Mouse (Mus musculus): ENCODE measurements at regions not wholly inside any gene's neighbourhood (a gene's known extent, or its start where the extent isn't known, plus 50 kb on each side); places are given as distances from the start of the nearest gene placed in this dataset.
"Not testable (repeated sequence)": the region's sequence is repeated elsewhere in the genome, so short reads cannot be mapped to it uniquely, and the experiment has no call there.

DNA sequence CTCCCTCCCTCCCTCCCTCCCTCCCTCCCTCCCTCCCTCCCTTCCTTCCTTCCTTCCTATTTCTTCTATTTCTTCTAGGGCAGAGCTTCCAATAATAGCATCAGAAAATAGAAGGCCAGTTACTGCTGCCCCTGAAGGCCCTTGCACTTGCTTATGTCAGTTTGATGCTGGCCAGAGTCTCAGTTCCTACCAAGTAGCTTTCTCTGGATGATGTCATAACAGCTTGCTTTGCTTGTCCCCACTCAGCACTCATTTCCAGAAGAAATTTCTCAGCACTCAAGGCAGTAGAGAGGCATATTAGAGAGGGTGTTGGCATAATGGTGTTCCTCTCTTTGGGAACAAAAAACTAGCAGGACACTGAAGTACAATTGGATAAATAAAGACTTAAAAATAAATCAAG is 811.6 kb upstream of the 4930444P10Rik start:
- in situ Hi-C loops (cut with MboI, MseI), result no loop called here

DNA sequence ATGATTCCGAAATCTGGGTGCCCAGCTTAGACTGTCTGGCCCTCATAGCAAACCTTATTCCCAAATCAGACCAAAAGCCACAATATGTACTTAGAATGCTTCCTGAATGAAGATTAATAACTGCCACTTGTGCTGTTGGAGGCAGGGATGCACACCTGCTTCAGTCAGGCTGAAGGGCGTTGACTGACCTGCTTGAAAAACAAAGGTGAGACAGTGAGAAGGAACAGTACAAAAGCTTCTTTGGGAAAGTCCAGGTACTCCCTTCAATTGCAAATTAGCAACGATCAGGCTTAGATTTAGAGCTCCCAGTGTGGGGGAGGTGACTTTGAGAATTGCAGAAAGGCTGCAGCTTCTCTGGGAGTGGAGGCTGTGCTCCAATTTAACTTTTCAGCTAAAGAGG is 775.3 kb upstream of the 4930444P10Rik start:
- in situ Hi-C loops (cut with MboI, MseI), result not testable (repeated sequence)

DNA sequence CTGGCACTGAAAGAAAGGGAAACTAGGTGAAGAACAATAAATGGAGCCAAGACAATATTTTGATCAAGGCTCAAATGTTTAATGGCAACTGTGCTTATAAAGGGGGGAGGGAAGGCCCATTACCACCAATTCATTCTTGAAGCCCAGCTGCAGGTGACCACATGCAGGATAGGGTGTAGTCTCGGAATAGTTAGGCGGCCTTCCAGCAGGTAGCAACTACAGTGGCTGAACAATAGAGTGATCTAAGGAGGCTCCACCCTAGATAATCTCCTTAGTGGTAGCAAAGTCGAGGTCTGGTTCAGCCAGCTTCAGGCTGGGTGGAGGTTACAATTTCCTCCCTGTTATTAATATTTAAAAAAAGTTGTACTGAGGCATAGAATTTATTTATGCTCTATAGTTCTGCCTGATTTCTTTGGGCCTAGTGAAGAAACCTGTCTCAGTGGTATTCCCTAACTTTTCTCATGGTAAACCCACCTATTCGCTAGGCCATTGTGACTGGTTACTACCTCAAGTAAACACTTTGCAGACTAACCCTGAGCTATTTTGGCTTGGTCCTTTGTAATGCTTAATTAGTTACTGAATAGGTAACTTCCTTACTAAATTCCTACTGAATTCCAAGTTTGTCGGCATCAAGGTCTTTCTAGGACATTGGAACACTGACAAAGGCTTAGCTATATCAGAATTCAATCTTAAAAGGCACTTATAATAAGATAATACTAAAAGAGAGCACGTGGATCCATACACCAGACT is 774.1 kb upstream of the 4930444P10Rik start:
- in situ Hi-C loops (cut with MboI, MseI), result not testable (repeated sequence)

DNA sequence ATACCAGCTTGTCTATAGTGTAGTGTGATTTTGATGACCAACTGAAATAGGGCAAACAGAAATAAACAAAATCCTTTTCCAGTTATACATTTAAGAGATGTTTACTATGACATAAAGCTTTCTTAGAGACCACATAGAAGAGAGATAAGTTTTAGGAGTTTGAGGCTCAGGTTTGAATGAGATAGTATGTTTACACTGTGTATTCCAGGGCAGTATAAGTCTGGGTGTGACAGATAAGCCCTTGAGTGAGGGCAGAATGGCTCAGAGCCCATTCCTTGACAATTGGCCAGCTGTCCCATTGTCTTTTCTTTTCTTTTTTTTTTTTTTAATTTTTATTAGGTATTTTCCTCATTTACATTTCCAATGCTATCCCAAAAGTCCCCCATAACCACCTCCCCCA is 744.0 kb upstream of the 4930444P10Rik start:
- in situ Hi-C loops (cut with MboI, MseI), result no loop called here

DNA sequence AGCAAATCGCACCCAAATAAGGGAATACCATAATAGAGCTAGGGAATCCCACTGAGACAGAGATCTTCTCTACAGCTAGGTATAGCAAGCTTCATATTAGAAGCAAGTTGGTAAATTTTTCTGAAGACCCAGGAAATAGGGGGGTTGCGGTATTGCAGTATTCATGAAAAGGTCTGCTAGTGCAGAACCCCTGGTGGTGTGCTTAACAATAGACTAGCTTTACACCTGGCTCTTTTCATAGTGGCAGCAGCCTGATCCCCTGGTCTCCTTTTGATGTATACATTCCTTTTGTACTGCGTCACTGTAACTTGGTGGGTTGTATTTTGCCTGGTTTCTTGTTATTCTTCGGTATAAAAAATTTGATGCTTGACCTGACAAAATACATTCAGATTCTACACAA is 731.6 kb upstream of the 4930444P10Rik start:
- in situ Hi-C loops (cut with MboI, MseI), result loop anchor here (25.0 kb wide), 1 partner anchor 1987 kb away; no protein-coding TSS in a partner anchor

DNA sequence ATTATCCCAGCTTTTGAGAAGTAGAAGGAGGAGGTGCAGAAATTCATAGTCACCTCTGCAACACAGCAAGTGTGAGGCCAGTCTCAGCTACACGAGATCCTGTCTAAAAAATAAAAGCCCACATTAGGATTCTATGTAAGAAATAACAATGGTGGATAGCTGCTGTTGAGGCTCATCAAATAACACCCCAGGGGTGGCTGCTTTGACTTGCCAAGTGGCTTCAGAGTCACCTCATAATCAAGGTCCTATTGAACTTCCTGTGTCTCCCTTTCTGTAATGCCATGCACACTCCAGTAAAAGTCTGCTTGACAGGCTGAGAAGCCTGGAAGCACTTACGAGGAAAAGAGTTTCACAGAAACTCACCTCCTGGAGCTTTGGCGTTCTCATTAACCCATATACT is 730.9 kb upstream of the 4930444P10Rik start:
- in situ Hi-C loops (cut with MboI, MseI), result loop anchor here (25.0 kb wide), 1 partner anchor 1987 kb away; no protein-coding TSS in a partner anchor

DNA sequence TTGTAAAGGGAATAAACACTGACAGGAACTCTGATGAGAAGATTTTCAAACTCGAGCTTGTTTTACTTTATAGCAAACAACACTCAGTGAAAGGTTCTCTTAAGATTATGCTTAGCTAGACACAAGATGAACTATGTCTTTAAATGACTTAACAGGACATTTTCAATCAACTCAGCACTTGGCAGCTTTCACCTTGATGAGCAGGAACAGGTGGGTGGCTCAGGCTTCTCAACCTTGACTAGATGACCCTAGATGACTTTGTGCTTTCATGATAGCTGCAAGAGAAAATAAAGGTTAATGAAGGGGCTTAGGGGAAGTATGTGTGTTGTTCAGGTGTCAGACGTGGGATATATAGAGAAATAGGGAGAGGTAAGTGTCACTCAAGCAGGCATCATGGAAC is 728.1 kb upstream of the 4930444P10Rik start:
- in situ Hi-C loops (cut with MboI, MseI), result loop anchor here (25.0 kb wide), 1 partner anchor 1984 kb away; no protein-coding TSS in a partner anchor

DNA sequence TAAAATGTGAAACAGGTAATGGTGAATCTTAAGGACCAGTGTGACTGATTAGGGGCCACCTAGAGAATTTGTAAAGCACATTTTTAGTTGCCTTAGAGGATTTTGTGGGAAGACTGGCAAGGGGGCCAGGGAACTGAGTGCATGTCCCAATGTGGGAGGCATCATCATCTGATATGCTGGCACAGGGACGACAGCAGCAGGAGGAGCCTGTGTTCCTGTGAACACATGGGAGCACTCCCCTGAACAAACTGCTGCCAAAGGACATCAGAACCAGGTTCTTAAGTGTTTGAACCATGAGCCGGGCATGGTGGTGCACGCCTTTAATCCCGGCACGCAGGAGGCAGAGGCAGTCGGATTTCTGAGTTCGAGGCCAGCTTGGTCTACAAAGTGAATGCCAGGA is 723.4 kb upstream of the 4930444P10Rik start:
- in situ Hi-C loops (cut with MboI, MseI), result loop anchor here (25.0 kb wide), 1 partner anchor 1979 kb away; no protein-coding TSS in a partner anchor

DNA sequence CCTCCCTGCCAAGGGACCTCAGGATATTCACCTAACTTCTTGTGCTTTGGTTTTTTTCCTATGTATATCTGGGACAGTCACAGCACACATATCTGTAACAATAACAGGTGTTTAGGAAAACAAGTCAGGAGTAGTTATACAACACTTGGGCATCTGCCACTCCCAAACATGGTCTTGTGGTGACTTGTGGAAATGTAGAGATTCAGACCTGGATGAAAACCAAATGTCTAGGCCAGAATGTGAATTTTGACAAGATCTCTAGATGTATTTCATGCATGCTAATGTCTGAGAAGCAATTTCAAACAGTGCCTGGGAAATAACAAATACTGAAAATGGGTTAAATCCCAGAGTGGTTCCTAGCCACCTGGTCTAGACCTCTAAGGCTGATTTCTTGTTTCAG is 722.6 kb upstream of the 4930444P10Rik start:
- in situ Hi-C loops (cut with MboI, MseI), result loop anchor here (25.0 kb wide), 1 partner anchor 1978 kb away; no protein-coding TSS in a partner anchor

DNA sequence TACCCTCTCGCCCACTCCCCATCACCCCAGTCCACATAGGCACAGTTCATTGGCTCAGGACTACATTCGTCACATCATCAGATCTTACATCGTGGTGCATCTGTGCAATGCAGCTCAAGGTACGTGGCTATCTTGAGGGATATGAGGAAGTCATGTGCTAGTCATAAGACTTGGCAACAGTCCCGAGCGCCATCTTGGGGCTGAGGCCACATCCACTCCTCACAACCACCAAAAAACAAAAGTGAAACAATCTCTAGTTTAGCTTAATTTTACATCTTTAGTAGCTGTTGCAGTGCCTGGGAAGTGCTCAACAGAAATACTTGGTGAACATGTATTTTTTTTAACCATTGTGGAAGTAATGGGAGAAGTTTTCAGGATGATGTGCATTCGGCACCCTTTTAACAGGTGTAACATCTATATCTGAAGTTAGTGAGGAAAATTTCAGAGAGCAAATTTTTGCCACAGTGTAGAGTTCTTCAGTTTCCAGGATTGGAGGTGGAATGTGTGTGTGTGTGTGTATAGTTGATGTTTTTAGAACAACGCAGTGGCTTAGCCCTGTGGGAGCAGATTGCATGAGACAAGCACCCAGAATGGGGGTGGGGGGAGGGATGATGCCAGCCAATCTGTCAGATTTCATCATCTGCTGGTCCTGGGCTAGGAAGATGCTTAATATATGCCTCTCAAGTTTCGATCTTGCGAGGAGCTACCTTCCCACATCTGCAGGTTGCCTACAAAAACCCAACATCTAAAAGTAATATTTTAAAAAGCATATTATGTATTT is 716.4 kb upstream of the 4930444P10Rik start:
- in situ Hi-C loops (cut with MboI, MseI), result loop anchor here (25.0 kb wide), 1 partner anchor 1972 kb away; no protein-coding TSS in a partner anchor

DNA sequence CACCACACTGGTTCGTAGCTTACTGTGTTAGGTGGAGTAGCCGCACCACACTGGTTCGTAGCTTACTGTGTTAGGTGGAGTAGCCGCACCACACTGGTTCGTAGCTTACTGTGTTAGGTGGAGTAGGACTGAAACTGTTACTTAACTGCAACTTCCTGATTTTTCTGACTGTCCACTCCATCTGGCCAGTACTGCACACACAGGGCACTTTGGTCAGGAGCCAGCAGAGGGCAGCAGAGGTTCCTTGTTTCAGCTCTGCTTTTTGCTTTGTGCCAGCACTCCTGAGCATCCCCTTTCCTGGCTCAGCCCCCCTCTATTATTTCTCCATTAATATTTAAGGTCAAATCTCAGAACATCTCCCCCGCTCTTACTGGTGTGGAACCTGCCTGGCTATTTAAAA is 705.2 kb upstream of the 4930444P10Rik start:
- in situ Hi-C loops (cut with MboI, MseI), result no loop called here

DNA sequence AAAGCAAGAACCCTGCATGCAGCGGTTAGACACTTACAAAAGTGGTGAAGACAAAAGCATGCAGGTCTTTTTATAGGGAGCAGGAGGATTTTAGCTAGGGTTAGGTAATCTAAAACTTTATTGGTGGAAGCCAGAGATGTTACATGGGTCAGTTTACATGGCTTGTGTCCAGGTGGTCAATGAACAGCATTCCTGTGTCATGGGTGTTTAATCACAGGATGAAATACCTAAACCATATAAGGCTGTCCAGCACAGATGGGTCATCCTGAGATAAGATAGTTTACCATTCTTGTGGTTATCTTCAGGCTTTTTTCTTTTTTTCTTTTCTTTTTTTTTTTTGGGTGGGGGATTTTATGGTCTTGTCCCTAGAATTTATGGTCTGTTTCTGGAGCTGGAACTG is 703.3 kb upstream of the 4930444P10Rik start:
- in situ Hi-C loops (cut with MboI, MseI), result no loop called here

DNA sequence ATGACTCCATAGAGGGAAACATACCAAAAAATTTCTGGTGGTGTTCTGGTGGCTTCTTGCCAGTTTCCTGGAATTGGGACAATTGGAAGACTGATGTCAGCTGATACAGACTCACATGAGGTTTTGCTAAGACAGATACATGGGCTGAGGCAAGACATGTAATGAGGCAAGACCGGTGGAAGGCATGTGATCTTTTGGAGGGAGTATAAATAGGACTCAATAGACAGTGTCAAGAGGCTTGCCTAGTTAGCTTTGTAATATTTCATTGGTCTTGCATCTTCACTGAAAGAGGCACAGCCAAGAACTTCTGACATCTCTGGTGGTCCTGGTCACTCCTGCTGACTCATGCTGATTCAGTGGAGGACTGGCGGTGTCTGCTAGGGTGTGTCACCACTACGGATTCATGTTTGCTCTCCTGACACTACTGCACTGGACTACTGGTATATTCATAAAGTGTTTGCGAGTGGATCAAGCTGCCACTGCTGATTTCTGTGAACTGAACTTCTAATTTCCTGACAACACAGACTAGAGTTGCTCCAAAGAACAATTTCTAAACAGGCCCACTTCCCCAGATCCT is 697.7 kb upstream of the 4930444P10Rik start:
- in situ Hi-C loops (cut with MboI, MseI), result no loop called here

DNA sequence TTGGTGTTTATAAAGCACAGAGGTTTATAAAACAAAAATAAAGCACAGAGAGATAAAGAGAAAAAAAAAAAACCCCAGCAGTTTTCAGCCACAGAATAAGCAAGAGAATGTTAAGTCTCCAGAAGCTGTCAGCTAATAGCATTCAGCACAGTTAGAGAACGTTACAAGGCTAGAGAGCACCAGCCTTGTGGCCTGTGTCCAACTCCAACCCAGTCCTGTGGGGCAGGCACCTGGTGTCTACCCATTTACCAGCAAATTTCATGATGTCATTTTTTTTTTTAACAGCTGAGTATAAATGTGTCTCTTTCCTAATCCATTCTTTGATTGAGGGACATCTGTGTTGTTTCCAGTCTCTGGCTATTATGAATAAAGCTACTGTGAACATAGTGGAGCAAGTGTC is 686.7 kb upstream of the 4930444P10Rik start:
- in situ Hi-C loops (cut with MboI, MseI), result no loop called here

DNA sequence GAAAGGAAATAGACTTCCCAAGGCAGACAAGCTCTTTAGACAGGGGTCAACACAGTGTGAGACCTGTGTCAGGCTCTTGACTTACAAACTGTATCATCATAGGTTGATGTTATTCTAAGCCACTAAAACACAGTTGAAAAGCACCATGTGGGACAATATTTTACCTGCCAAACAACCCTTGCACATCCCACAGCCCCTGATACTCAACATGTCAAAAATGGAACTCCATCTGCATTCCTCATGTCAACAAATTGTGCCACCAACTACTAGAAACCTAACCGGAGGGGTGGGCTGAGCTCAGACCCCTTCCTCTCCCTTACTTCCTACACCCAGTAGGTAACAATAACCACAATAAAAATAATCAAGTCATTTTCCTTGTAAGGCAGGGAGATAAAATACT is 667.8 kb upstream of the 4930444P10Rik start:
- in situ Hi-C loops (cut with MboI, MseI), result no loop called here
